Mouse (Mus musculus) splenic B cell, adult 2 months (primary cell): ENCODE measurements around the gene Prm2.
"Not testable (repeated sequence)": the region's sequence is repeated elsewhere in the genome, so short reads cannot be mapped to it uniquely, and the experiment has no call there.

Source experiments
- DNase-seq: peaks from one replicate; pipeline ENCODE4 v3.0.0-alpha.2; 2011; ENCODE audit warnings: low read depth, low spot score
- H3K27me3 ChIP-seq: 2 replicates; pipeline ENCODE4 v1.6.1; 2012; ENCODE audit warnings: mild to moderate bottlenecking, low read length, moderate library complexity, mixed read lengths; ENCODE audit not compliant: control insufficient read depth, poor library complexity, insufficient read depth, severe bottlenecking
- H3K36me3 ChIP-seq: 2 replicates; pipeline ENCODE4 v1.6.1; 2012; ENCODE audit warnings: mild to moderate bottlenecking, low read length, moderate library complexity, mixed read lengths; ENCODE audit not compliant: control insufficient read depth, poor library complexity, insufficient read depth, severe bottlenecking

The Prm2 gene

GRCm38 (mm10) chr16:10825840-10826239, 29.9 kb upstream of the Prm2 start:
- H3K36me3 ChIP-seq, result no peaks in the 10 kb centered on the region
- DNase-seq, result no peak
- no peaks in the 10 kb centered on the region for H3K27me3 ChIP-seq

GRCm38 (mm10) chr16:10824536-10824935, 28.6 kb upstream of the Prm2 start:
- no peaks in the 10 kb centered on the region for H3K36me3 ChIP-seq
- DNase-seq, result no peak
- no peaks in the 10 kb centered on the region for H3K27me3 ChIP-seq

- peak; percentile 41 for DNase-seq
- Histone ChIP-seq H3K36me3 (no peaks in the 10 kb centered on the region), H3K27me3 (no peaks in the 10 kb centered on the region)
Observed at GRCm38 (mm10) chr16:10821387-10821786, 25.5 kb upstream of the Prm2 start.

- Histone ChIP-seq H3K27me3 (no peaks in the 10 kb centered on the region), H3K36me3 (no peaks in the 10 kb centered on the region)
- DNase-seq, result no peak
Observed at GRCm38 (mm10) chr16:10819966-10820365, 24.0 kb upstream of the Prm2 start.

- Histone ChIP-seq H3K36me3 (no peaks in the 10 kb centered on the region), H3K27me3 (no peaks in the 10 kb centered on the region)
- DNase-seq, result peak; percentile 60
Observed at GRCm38 (mm10) chr16:10818579-10819135, 22.7 kb upstream of the Prm2 start.

GRCm38 (mm10) chr16:10814864-10815263, 18.9 kb upstream of the Prm2 start:
- no peak for DNase-seq
- Histone ChIP-seq H3K27me3 (no peaks in the 10 kb centered on the region), H3K36me3 (no peaks in the 10 kb centered on the region)

GRCm38 (mm10) chr16:10813726-10814125, 17.8 kb upstream of the Prm2 start:
- H3K36me3 ChIP-seq, result no peaks in the 10 kb centered on the region
- H3K27me3 ChIP-seq, result no peaks in the 10 kb centered on the region
- no peak for DNase-seq

GRCm38 (mm10) chr16:10812865-10813371, 17.0 kb upstream of the Prm2 start, which contains the start of gene Gm11172:
Gene Gm11172, plus strand, starts transcription at chr16:10812915.
- Histone ChIP-seq H3K36me3 (no peaks in the 10 kb centered on the region), H3K27me3 (no peaks in the 10 kb centered on the region)
- no peak for DNase-seq

- Histone ChIP-seq H3K36me3 (no peaks in the 10 kb centered on the region), H3K27me3 (no peaks in the 10 kb centered on the region)
Observed at GRCm38 (mm10) chr16:10810376-10810775, 14.4 kb upstream of the Prm2 start.

GRCm38 (mm10) chr16:10805789-10806527, 10.0 kb upstream of the Prm2 start, which contains the start of gene Prm1:
Gene Prm1, minus strand, starts transcription at chr16:10805839.
- peak; percentile 61 for DNase-seq
- Histone ChIP-seq H3K36me3 (no peaks in the 10 kb centered on the region), H3K27me3 (no peaks in the 10 kb centered on the region)

More at GRCm38 (mm10) chr16:10810376-10810775, 14.4 kb upstream of the Prm2 start:
- DNase-seq, result no peak

GRCm38 (mm10) chr16:10802420-10802819, 6.5 kb upstream of the Prm2 start:
- not testable (repeated sequence) for H3K36me3 ChIP-seq, DNase-seq, H3K27me3 ChIP-seq

- no peak for DNase-seq
- H3K27me3 ChIP-seq, result no peaks in the 10 kb centered on the region
- no peaks in the 10 kb centered on the region for H3K36me3 ChIP-seq
Observed at GRCm38 (mm10) chr16:10790702-10791101, 5.2 kb downstream of the Prm2 start, which contains the start of gene Prm3. Gene Prm3, minus strand, starts transcription at chr16:10790914.

- DNase-seq, result no peak
- Histone ChIP-seq H3K27me3 (no peaks in the 10 kb centered on the region), H3K36me3 (no peaks in the 10 kb centered on the region)
Observed at GRCm38 (mm10) chr16:10788866-10789265, 7.1 kb downstream of the Prm2 start.

GRCm38 (mm10) chr16:10788271-10788670, 7.7 kb downstream of the Prm2 start, which contains the start of gene Tnp2:
Gene Tnp2, minus strand, starts transcription at chr16:10788660.
- DNase-seq, result no peak
- Histone ChIP-seq H3K36me3 (no peaks in the 10 kb centered on the region), H3K27me3 (no peaks in the 10 kb centered on the region)

- no peak for DNase-seq
- Histone ChIP-seq H3K36me3 (no peaks in the 10 kb centered on the region), H3K27me3 (no peaks in the 10 kb centered on the region)
Observed at GRCm38 (mm10) chr16:10787548-10788058, 8.3 kb downstream of the Prm2 start.
